Mouse (Mus musculus): Measurements from ENCODE around the gene AI837181. TPM values are rescaled to one million over a fixed set of nuclear protein-coding genes. Genes with fewer than 3 reads are reported as not detected.
"Not testable (repeated sequence)": the region's sequence is repeated elsewhere in the genome, so short reads cannot be mapped to it uniquely, and the experiment has no call there.

AI837181 gene
- polyA plus RNA-seq, 1 experiment from 2014 or later: 58.5 TPM

- CTCF ChIA-PET: no interaction called here
- no peak for TF ChIP-seq CTCF (IDR thresholded peaks at IDR 0.05)
- in situ Hi-C loops (cut with MboI; ENCODE audit: low pct_unique_long_range_greater_than_20kb): no loop called here
- POLR2A ChIA-PET: no interaction called here
- ATAC-seq (no peak), DNase-seq (ENCODE audit: low read depth, low spot score) (no peak)
- H3K27me3 ChIP-seq: no peaks in the 10 kb centered on the region
Observed at GRCm38 (mm10) chr19:5395371-5395770, 29.6 kb upstream of the AI837181 start.

GRCm38 (mm10) chr19:5401073-5401472, 23.9 kb upstream of the AI837181 start:
- ATAC-seq; in situ Hi-C loops (cut with MboI; ENCODE audit: low pct_unique_long_range_greater_than_20kb): not testable (repeated sequence)

GRCm38 (mm10) chr19:5402293-5402692, 22.7 kb upstream of the AI837181 start, which contains the start of gene Tsga10ip:
Gene Tsga10ip (minus strand): TSS chr19:5402526.
- ATAC-seq: no peak
- ChIA-PET CTCF (interaction anchor here (0.9 kb wide), 1 partner anchor 8 kb away, joined by 3 read pairs; no protein-coding TSS in a partner anchor), POLR2A (interaction anchor here (0.7 kb wide), 1 partner anchor 29 kb away, joined by 3 read pairs; no protein-coding TSS in a partner anchor)
- no peak for DNase-seq (ENCODE audit: low read depth, low spot score)
- TF ChIP-seq CTCF (IDR thresholded peaks at IDR 0.05): no peak
- H3K27me3 ChIP-seq: no peaks in the 10 kb centered on the region
- in situ Hi-C loops (cut with MboI; ENCODE audit: low pct_unique_long_range_greater_than_20kb): no loop called here

More at GRCm38 (mm10) chr19:5401073-5401472, 23.9 kb upstream of the AI837181 start:
- H3K27me3 ChIP-seq; POLR2A ChIA-PET; DNase-seq (ENCODE audit: low read depth, low spot score): not testable (repeated sequence)
- CTCF ChIA-PET: interaction anchor here (0.8 kb wide), 1 partner anchor 8 kb away, joined by 4 read pairs; no protein-coding TSS in a partner anchor

- TF ChIP-seq CTCF (IDR thresholded peaks at IDR 0.05): no peak
- no peaks in the 10 kb centered on the region for H3K27me3 ChIP-seq
- DNase-seq (ENCODE audit: low read depth, low spot score) (no peak), ATAC-seq (no peak)
- POLR2A ChIA-PET: interaction anchor here (0.8 kb wide), 1 partner anchor 19 kb away, joined by 4 read pairs; the partner anchor contains the start of genes AI837181 and Drap1
- CTCF ChIA-PET: no interaction called here
- in situ Hi-C loops (cut with MboI; ENCODE audit: low pct_unique_long_range_greater_than_20kb): no loop called here
Observed at GRCm38 (mm10) chr19:5405924-5406323, 19.0 kb upstream of the AI837181 start.

- CTCF ChIA-PET: interaction anchor here (0.8 to 1.8 kb wide), 4 partner anchors 11 to 25 kb away, joined by 3 to 6 read pairs (median 4); no protein-coding TSS in a partner anchor
- H3K27me3 ChIP-seq; ATAC-seq; in situ Hi-C loops (cut with MboI; ENCODE audit: low pct_unique_long_range_greater_than_20kb); POLR2A ChIA-PET; DNase-seq (ENCODE audit: low read depth, low spot score): not testable (repeated sequence)
Observed at GRCm38 (mm10) chr19:5406531-5407126, 18.3 kb upstream of the AI837181 start.

- H3K27me3 ChIP-seq: no peaks in the 10 kb centered on the region
- in situ Hi-C loops (cut with MboI; ENCODE audit: low pct_unique_long_range_greater_than_20kb): no loop called here
- TF ChIP-seq CTCF (IDR thresholded peaks at IDR 0.05): peak; percentile 66
- no peak for DNase-seq (ENCODE audit: low read depth, low spot score)
- ChIA-PET POLR2A (no interaction called here), CTCF (interaction anchor here (0.8 to 1.8 kb wide), 4 partner anchors 11 to 24 kb away, joined by 3 to 6 read pairs (median 4); no protein-coding TSS in a partner anchor)
- ATAC-seq: no peak
Observed at GRCm38 (mm10) chr19:5407133-5407532, 17.8 kb upstream of the AI837181 start.

GRCm38 (mm10) chr19:5408057-5409001, 16.6 kb upstream of the AI837181 start:
- no peak for TF ChIP-seq CTCF (IDR thresholded peaks at IDR 0.05)
- POLR2A ChIA-PET: interaction anchor here (1.1 kb wide), 2 partner anchors 16 to 17 kb away, joined by 3 to 4 read pairs; no protein-coding TSS in a partner anchor
- in situ Hi-C loops (cut with MboI; ENCODE audit: low pct_unique_long_range_greater_than_20kb): no loop called here

GRCm38 (mm10) chr19:5409068-5409467, 15.9 kb upstream of the AI837181 start:
- in situ Hi-C loops (cut with MboI; ENCODE audit: low pct_unique_long_range_greater_than_20kb): no loop called here
- DNase-seq (ENCODE audit: low read depth, low spot score) (no peak), ATAC-seq (no peak)
- no peak for TF ChIP-seq CTCF (IDR thresholded peaks at IDR 0.05)
- CTCF ChIA-PET: interaction anchor here (0.8 to 1.0 kb wide), 2 partner anchors 10 to 20 kb away, joined by 3 to 4 read pairs; no protein-coding TSS in a partner anchor
- no peaks in the 10 kb centered on the region for H3K27me3 ChIP-seq
- POLR2A ChIA-PET: interaction anchor here (0.8 to 1.1 kb wide), 3 partner anchors 13 to 17 kb away, joined by 3 to 4 read pairs (median 3); no protein-coding TSS in a partner anchor

More at GRCm38 (mm10) chr19:5408057-5409001, 16.6 kb upstream of the AI837181 start:
- ATAC-seq (no peak), DNase-seq (ENCODE audit: low read depth, low spot score) (no peak)
- CTCF ChIA-PET: interaction anchor here (0.8 to 1.8 kb wide), 3 partner anchors 11 to 21 kb away, joined by 3 to 6 read pairs (median 4); no protein-coding TSS in a partner anchor
- H3K27me3 ChIP-seq: no peaks in the 10 kb centered on the region

- no peak for ATAC-seq
- ChIA-PET CTCF (interaction anchor here (0.9 to 1.4 kb wide), 2 partner anchors 9 to 10 kb away, joined by 3 to 4 read pairs; partner anchors contain the start of gene Tsga10ip), POLR2A (no interaction called here)
- no peak for DNase-seq (ENCODE audit: low read depth, low spot score)
- H3K27me3 ChIP-seq: no peaks in the 10 kb centered on the region
- no peak for TF ChIP-seq CTCF (IDR thresholded peaks at IDR 0.05)
- in situ Hi-C loops (cut with MboI; ENCODE audit: low pct_unique_long_range_greater_than_20kb): no loop called here
Observed at GRCm38 (mm10) chr19:5410641-5411040, 14.3 kb upstream of the AI837181 start.

GRCm38 (mm10) chr19:5411961-5412360, 13.0 kb upstream of the AI837181 start:
- CTCF ChIA-PET: no interaction called here
- DNase-seq (ENCODE audit: low read depth, low spot score) (no peak), ATAC-seq (no peak)
- TF ChIP-seq CTCF (IDR thresholded peaks at IDR 0.05): no peak
- in situ Hi-C loops (cut with MboI; ENCODE audit: low pct_unique_long_range_greater_than_20kb): no loop called here
- no peaks in the 10 kb centered on the region for H3K27me3 ChIP-seq
- POLR2A ChIA-PET: interaction anchor here (1.2 kb wide), 1 partner anchor 13 kb away, joined by 4 read pairs; the partner anchor contains the start of genes AI837181 and Drap1
